Mouse (Mus musculus): ENCODE results near the gene Gm11733.

DNA sequence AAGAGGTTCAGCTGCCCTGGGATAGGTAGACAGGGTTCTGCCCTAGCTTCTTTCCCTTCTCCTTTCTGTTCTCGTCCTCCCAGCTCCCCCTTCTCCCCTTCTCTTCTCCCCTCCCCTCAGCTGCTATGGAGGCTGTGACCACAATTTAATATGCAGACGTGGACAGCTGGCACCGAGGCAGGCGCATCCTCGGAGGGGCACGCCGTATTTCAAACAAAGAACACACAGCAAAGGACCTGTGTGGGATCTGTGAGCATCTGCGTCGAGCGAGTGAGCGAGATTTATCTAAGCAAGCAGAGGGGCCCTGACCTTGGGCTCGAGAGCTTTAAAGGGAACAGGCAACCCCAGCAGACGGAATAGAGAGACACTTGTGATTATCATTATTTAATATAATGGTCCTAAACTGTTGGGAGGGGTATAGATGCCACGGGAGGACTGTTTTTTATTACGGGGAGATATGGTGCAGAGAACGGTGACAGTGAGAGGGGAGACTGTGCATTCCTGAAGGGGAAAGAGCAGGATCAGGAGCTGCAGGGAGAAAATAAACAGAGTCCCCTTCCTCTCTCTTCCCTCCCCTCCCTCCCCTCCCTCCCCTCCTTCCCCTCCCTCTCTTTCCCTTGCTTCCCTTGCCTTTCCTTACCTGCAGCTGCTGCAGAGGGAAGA, 21.8 kb upstream of the Gm11733 start:
- no peak for TF ChIP-seq CTCF (IDR thresholded peaks at IDR 0.05; ENCODE audit: low read depth)
- TF ChIP-seq EP300 (IDR thresholded peaks at IDR 0.05; ENCODE audit: low read depth), result no peak
